Mouse (Mus musculus) embryonic facial prominence, embryonic 12.5 days (tissue): Measurements from ENCODE around the gene Olfr1362. TPM values are rescaled to one million over a fixed set of nuclear protein-coding genes. Genes with fewer than 3 reads are reported as not detected.

Experiments
- ATAC-seq: fragments of 200-750 bp; cut with Nextera tagmentation; 2 replicates; pipeline ENCODE4 v1.8.0; 2017; ENCODE audit not compliant: insufficient number of reproducible peaks, insufficient read depth, low FRiP score, low TSS enrichment
- H3K27ac ChIP-seq: fragments of 300-500 bp; sonication (generic); 2 replicates; pipeline ENCODE4 v1.5.1; 2016; ENCODE audit warnings: mild to moderate bottlenecking
- H3K27me3 ChIP-seq: fragments of 300-500 bp; sonication (generic); 2 replicates; pipeline ENCODE4 v1.6.1; 2016; ENCODE audit warnings: mild to moderate bottlenecking, moderate library complexity
- H3K36me3 ChIP-seq: fragments of 300-500 bp; sonication (generic); 2 replicates; pipeline ENCODE4 v1.6.1; 2016; ENCODE audit warnings: mild to moderate bottlenecking
- H3K4me1 ChIP-seq: fragments of 300-500 bp; sonication (generic); 2 replicates; pipeline ENCODE4 v1.6.1; 2016
- H3K4me2 ChIP-seq: fragments of 300-500 bp; sonication (generic); replicated peaks from 2 replicates; pipeline ENCODE4 v1.6.1; 2016; ENCODE audit warnings: mild to moderate bottlenecking, moderate library complexity
- H3K4me3 ChIP-seq: fragments of 300-500 bp; sonication (generic); 2 replicates; pipeline ENCODE4 v1.5.1; 2016; ENCODE audit warnings: mild to moderate bottlenecking
- H3K9ac ChIP-seq: fragments of 300-500 bp; sonication (generic); 2 replicates; pipeline ENCODE4 v1.6.1; 2016; ENCODE audit warnings: mild to moderate bottlenecking, moderate library complexity
- H3K9me3 ChIP-seq: fragments of 300-500 bp; sonication (generic); 2 replicates; pipeline ENCODE4 v1.6.1; 2016; ENCODE audit warnings: mild to moderate bottlenecking, moderate library complexity
- WGBS: fragments of 180-500 bp; shearing (Covaris S2); methylation state at CpG from one replicate; pipeline ENCODE4 v1.1.7; 2016; 5-methylcytosine and 5-hydroxymethylcytosine counted together
- polyA plus RNA-seq: library from polyadenylated mRNA; unstranded; fragments of >200 nt; fragmentation: Nextera tagmentation; extraction: Ambion mirVana; gene quantifications from 2 replicates; pipeline ENCODE4 v1.2.1, GENCODE M21; 2016

Gene Olfr1362
- not detected in 2 replicates for polyA plus RNA-seq

GRCm38 (mm10) chr13:21613922-21614321, at the start of gene Olfr1362:
Gene Olfr1362 (minus strand): TSS chr13:21614022.
- ATAC-seq, result no peak
- Histone ChIP-seq H3K4me2 (no peak within 1 kb of the TSS), H3K9ac (no peak within 1 kb of the TSS), H3K27me3 (no peaks in the 10 kb centered on the region), H3K9me3 (no peaks in the 10 kb centered on the region), H3K27ac (no peak within 1 kb of the TSS), H3K4me3 (no peak within 1 kb of the TSS), H3K36me3 (no peaks in the 10 kb centered on the region), H3K4me1 (no peaks in the 10 kb centered on the region)

- Histone ChIP-seq H3K36me3 (no peaks in the 10 kb centered on the region), H3K9ac (no peak within 1 kb of the TSS), H3K4me1 (no peaks in the 10 kb centered on the region), H3K27ac (no peak within 1 kb of the TSS), H3K4me3 (no peak within 1 kb of the TSS), H3K27me3 (no peaks in the 10 kb centered on the region), H3K9me3 (no peaks in the 10 kb centered on the region), H3K4me2 (no peak within 1 kb of the TSS)
- 42% methylated on average over 2 of the region's 2 CpGs for WGBS
- ATAC-seq, result no peak
Observed at GRCm38 (mm10) chr13:21663286-21663685, 49.5 kb upstream of the Olfr1362 start, which contains the start of gene Olfr1361. Gene Olfr1361 (minus strand): TSS chr13:21663386.

- no peaks in the 10 kb centered on the region for H3K4me1 ChIP-seq
- WGBS, result 79% methylated on average over 2 of the region's 2 CpGs
- H3K9ac ChIP-seq, result no peak within 1 kb of the TSS
- H3K9me3 ChIP-seq, result no peaks in the 10 kb centered on the region
- no peak within 1 kb of the TSS for H3K4me3 ChIP-seq
- no peaks in the 10 kb centered on the region for H3K36me3 ChIP-seq
- no peak for ATAC-seq
- no peak within 1 kb of the TSS for H3K4me2 ChIP-seq
- no peaks in the 10 kb centered on the region for H3K27me3 ChIP-seq
- H3K27ac ChIP-seq, result no peak within 1 kb of the TSS
Observed at GRCm38 (mm10) chr13:21642418-21642817, 28.6 kb upstream of the Olfr1362 start, which contains the start of gene Olfr11. Gene Olfr11 (minus strand): TSS chr13:21642518.

- ATAC-seq, result peak; percentile 35; the same call in 1 of the 2 replicates
- Histone ChIP-seq H3K9ac (no peak overlapping the region), H3K4me3 (no peak overlapping the region), H3K4me1 (no peaks in the 10 kb centered on the region), H3K27me3 (no peaks in the 10 kb centered on the region), H3K36me3 (no peaks in the 10 kb centered on the region), H3K9me3 (no peaks in the 10 kb centered on the region), H3K27ac (no peak overlapping the region), H3K4me2 (no peak overlapping the region)
- whole genome bisulfite sequencing, result 65% methylated on average over 2 of the region's 2 CpGs
Observed at GRCm38 (mm10) chr13:21591618-21592017, 22.2 kb downstream of the Olfr1362 start.

GRCm38 (mm10) chr13:21581659-21582058, 32.2 kb downstream of the Olfr1362 start, which contains the start of gene Olfr1364:
Gene Olfr1364 (minus strand): TSS chr13:21581759.
- H3K4me1 ChIP-seq, result no peaks in the 10 kb centered on the region
- H3K27me3 ChIP-seq, result no peaks in the 10 kb centered on the region
- no peaks in the 10 kb centered on the region for H3K9me3 ChIP-seq
- H3K4me2 ChIP-seq, result no peak within 1 kb of the TSS
- no peak for ATAC-seq
- H3K4me3 ChIP-seq, result no peak within 1 kb of the TSS
- no peaks in the 10 kb centered on the region for H3K36me3 ChIP-seq
- no peak within 1 kb of the TSS for H3K27ac ChIP-seq
- no peak within 1 kb of the TSS for H3K9ac ChIP-seq
- WGBS, result 91% methylated on average over 2 of the region's 2 CpGs

Other genes with a start within 250 kb of the Olfr1362 start
- 101 and 103 TPM in 2 replicates for gene Zkscan3, start 211.3 kb downstream of the Olfr1362 start, polyA plus RNA-seq
- gene Pgbd1, start 173.0 kb downstream of the Olfr1362 start, polyA plus RNA-seq, result 3.3 and 4.2 TPM in 2 replicates
- gene Zscan26, start 160.3 kb downstream of the Olfr1362 start, polyA plus RNA-seq, result 30.5 and 34.4 TPM in 2 replicates
- 2.6 and 3.1 TPM in 2 replicates for gene Nkapl, start 145.5 kb downstream of the Olfr1362 start, polyA plus RNA-seq
- 3.6 and 4.4 TPM in 2 replicates for gene Zkscan4, start 135.1 kb downstream of the Olfr1362 start, polyA plus RNA-seq
- gene Gm10065, start 134.6 kb downstream of the Olfr1362 start, polyA plus RNA-seq, result not detected in 2 replicates
- 0.37 TPM in 1 of 2 replicates, not detected in the other for gene AK157302, start 118.8 kb downstream of the Olfr1362 start, polyA plus RNA-seq
- 2.3 and 2.9 TPM in 2 replicates for gene Gm11273, start 112.6 kb downstream of the Olfr1362 start, polyA plus RNA-seq
- 8.2 and 9.4 TPM in 2 replicates for gene Zkscan8, start 82.9 kb downstream of the Olfr1362 start, polyA plus RNA-seq
- 0.19 and 0.40 TPM in 2 replicates for gene Olfr1366, start 71.2 kb downstream of the Olfr1362 start, polyA plus RNA-seq
- gene Olfr1535, start 54.1 kb downstream of the Olfr1362 start, polyA plus RNA-seq, result 0.08 TPM in 1 of 2 replicates, not detected in the other
- gene Olfr1364, start 32.3 kb downstream of the Olfr1362 start, polyA plus RNA-seq, result not detected in 2 replicates
- gene Olfr11, start 28.5 kb upstream of the Olfr1362 start, polyA plus RNA-seq, result not detected in 2 replicates
- not detected in 2 replicates for gene Olfr1361, start 49.4 kb upstream of the Olfr1362 start, polyA plus RNA-seq
- not detected in 2 replicates for gene Olfr1360, start 63.4 kb upstream of the Olfr1362 start, polyA plus RNA-seq
- not detected in 2 replicates for gene Olfr1359, start 84.1 kb upstream of the Olfr1362 start, polyA plus RNA-seq
- gene Hist1h2bl, start 102.1 kb upstream of the Olfr1362 start, polyA plus RNA-seq, result 3.1 and 3.6 TPM in 2 replicates
- gene Hist1h2ai, start 102.4 kb upstream of the Olfr1362 start, polyA plus RNA-seq, result 41.3 and 50.1 TPM in 2 replicates
- 17.9 and 30.8 TPM in 2 replicates for gene Hist1h3h, start 103.6 kb upstream of the Olfr1362 start, polyA plus RNA-seq
- gene Hist1h2bm, start 108.0 kb upstream of the Olfr1362 start, polyA plus RNA-seq, result 8.3 and 8.9 TPM in 2 replicates
- 1.6 and 1.9 TPM in 2 replicates for gene Hist1h4j, start 121.0 kb upstream of the Olfr1362 start, polyA plus RNA-seq
- gene Hist1h4k, start 136.5 kb upstream of the Olfr1362 start, polyA plus RNA-seq, result 4.7 and 8.9 TPM in 2 replicates
- gene Hist1h2ak, start 139.8 kb upstream of the Olfr1362 start, polyA plus RNA-seq, result 37.1 and 46.3 TPM in 2 replicates
- 4.1 and 4.3 TPM in 2 replicates for gene Hist1h2bn, start 140.1 kb upstream of the Olfr1362 start, polyA plus RNA-seq
- gene Hist1h1b, start 166.6 kb upstream of the Olfr1362 start, polyA plus RNA-seq, result 35.1 and 35.4 TPM in 2 replicates
- gene Hist1h3i, start 169.3 kb upstream of the Olfr1362 start, polyA plus RNA-seq, result 144 and 172 TPM in 2 replicates
- gene Hist1h2an, start 173.2 kb upstream of the Olfr1362 start, polyA plus RNA-seq, result 13.0 and 18.3 TPM in 2 replicates
- gene Hist1h2bp, start 173.4 kb upstream of the Olfr1362 start, polyA plus RNA-seq, result 1.5 and 1.8 TPM in 2 replicates
- gene Hist1h2bq, start 196.2 kb upstream of the Olfr1362 start, polyA plus RNA-seq, result 35.6 and 40.3 TPM in 2 replicates
- not detected in 2 replicates for gene Hist1h2ao, start 196.4 kb upstream of the Olfr1362 start, polyA plus RNA-seq
- gene Hist1h4m, start 197.7 kb upstream of the Olfr1362 start, polyA plus RNA-seq, result not detected in 2 replicates
- gene Hist1h4n, start 218.2 kb upstream of the Olfr1362 start, polyA plus RNA-seq, result 18.0 and 19.5 TPM in 2 replicates
- gene Hist1h2ap, start 219.5 kb upstream of the Olfr1362 start, polyA plus RNA-seq, result 4,825 and 4,891 TPM in 2 replicates
- gene Hist1h2br, start 219.7 kb upstream of the Olfr1362 start, polyA plus RNA-seq, result 34.0 and 43.6 TPM in 2 replicates